Mouse (Mus musculus): Measurements from ENCODE around the gene Map9.
"Not testable (repeated sequence)": the region's sequence is repeated elsewhere in the genome, so short reads cannot be mapped to it uniquely, and the experiment has no call there.

Map9 gene

DNA sequence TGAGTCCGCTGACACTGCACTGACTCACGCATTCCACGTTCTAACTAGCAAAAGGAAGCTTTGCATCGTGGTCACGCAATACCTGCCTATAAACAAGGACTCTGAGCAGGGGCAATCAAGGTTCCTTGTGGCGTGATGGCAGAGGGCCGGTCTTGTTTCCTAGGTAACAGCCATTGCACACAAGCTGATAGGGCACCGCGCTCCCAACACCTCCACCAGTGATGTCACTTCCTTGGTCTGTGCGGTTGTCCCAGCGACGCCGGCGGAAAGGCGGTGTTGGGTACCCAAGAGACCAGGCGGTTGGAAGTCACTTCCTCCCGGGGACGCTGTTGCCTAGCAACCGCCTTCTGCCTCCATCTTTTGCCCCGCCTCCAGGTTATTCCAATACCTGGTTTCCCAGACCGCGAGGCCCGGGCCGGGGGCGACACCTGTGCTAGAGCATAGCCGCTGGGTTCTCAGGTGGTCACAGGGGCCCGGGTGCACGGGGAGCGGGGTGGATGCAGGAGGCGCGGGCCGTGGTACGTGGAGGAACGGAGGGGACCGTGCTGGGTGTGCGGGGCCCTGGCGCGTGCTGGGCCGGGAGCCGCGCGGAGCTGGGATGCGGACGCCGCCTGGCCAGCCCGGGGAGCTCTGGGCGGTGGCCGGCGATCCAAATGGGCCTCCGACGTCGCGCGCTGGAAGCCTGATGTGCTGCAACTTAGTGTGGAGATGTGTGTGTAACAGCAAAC is at the start of gene Map9:
TSS of gene Map9 (plus strand) at position 248 of the 728 bp plus-strand sequence.
- DNase-seq = peak; percentile 98

DNA sequence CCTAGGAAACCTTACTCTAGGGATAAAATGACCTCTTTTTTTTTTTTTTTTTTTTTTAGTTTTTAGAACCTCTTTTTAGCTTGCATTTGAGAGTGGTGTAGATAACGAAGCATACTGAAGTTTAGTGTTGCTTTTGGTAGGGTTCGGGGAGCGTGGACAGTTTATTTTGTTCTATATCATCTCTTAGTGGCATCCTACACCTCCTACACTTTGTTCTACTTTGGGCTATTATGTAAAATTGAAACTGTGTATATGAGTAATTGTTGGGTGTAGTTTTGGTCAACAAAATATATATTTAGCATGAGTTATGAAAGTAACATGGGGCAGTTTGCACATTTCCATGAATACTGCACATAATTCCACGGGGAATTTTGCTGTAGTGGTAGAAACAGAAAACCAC is 42.1 kb upstream of the Map9 start:
- DNase-seq = no peak

DNA sequence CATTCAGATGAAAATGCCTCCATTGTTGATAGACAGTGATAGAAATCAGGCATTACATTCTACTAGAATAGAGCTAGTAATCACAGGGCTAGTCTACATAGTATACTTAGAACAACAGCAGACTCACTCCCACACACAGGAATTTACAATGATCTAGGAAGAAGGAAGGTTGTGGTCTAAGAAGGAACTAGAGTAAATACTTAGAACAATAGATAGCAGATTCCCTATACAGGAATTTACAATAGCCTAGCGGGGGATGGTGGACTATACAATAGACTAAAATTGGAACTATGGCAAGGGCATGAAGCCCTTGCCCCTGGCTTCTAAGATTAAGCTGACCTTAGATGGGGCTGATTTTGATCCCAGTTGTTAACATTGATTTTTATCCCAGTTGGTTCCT is 31.1 kb upstream of the Map9 start:
- DNase-seq = not testable (repeated sequence)

DNA sequence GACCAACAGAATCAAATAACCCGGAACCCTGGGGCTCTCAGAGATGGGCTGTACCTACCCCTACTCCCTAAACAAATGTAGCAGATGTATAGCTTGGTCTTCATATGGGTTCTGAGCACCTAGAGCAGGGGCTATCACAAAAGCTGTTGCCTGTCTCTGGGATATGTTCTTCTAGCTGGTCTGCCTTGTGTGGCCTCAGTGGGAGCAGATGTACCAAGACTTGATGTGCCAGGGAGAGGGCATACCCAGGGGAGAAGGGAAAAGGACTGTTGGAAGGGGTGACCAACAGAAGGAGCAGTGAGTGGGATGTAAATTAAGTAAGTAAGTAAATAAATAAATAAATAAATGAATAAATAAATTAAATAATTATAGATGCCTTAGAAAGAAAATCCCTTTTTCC is 25.8 kb upstream of the Map9 start:
- DNase-seq = no peak

DNA sequence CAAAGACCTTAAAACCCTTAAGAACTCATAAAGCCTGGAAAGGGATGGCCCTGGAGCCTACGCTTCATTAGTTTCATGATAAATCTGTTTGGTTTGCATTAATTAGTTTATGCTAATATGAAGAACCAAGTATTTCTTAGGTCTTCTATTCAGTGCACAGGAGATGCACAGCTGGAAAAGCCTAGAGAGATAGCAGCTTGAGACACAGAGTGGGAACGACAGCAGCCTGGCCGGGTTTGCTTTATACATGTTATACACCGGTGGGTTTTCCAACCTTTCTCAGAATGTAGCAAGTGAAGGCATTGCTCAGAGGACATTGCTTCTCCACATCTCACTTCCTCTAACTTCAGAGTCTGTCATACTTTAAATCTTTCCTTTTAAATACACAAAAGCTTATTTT is 25.3 kb upstream of the Map9 start:
- no peak for DNase-seq

DNA sequence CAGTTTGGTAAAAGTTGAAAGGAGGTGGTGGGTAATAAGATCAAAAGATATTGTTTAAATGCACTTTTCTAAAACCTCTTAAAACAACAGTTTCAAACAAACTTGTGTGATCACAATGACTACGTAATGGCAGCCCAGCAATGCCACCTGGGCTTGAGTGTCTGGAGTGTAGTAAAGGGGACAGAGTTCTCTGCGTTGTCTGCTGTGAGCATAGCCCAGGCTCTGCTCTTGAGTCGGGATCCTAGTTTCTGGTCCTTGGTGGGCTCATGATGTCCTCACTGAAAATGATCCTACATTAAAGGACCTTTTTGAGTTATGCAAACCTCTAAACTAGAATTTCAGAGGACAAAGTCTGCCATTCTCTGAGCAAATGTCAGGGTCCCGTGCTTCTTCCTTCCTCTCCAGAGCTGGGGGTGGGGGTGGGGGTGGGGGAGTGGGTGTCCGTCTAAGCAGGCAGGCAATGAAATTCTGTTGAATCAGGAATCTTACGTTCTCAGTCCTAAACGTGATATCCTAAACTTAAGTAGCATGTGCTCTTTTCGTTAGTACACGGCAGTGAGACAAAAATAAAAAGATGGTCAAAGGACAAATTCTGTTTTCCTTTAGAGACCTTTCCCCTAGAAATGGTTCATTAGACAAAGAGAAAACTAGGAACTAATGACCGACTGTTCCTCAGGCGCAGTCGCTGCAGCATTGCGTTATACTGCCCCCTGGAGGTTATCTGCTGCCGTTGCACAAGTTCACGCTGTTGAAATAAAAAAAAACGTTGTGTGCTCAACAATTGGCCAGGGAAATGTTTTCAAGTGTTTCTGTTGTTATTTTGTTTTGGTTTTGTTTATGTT is 24.5 kb upstream of the Map9 start:
- peak; percentile 23 to 39 for DNase-seq

DNA sequence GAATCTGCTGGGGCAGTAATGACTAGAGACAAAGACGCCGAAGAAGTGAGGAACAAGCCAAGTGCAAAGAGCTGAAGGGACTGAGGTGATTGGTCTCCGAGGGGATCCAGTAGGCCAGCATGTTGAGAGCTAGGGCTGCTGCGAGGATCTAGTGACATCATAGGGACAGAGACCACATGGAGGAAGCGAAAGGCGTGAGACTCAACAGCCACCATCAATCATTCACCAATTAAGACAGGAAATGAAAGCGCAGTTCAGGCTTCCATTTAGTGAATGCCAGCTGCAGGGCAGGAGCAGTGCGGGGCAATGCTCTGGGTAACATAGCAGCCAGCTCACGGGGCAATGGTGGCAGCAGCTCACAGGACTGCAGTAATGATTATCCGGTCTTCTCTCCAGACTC is 17.7 kb upstream of the Map9 start:
- no peak for DNase-seq

DNA sequence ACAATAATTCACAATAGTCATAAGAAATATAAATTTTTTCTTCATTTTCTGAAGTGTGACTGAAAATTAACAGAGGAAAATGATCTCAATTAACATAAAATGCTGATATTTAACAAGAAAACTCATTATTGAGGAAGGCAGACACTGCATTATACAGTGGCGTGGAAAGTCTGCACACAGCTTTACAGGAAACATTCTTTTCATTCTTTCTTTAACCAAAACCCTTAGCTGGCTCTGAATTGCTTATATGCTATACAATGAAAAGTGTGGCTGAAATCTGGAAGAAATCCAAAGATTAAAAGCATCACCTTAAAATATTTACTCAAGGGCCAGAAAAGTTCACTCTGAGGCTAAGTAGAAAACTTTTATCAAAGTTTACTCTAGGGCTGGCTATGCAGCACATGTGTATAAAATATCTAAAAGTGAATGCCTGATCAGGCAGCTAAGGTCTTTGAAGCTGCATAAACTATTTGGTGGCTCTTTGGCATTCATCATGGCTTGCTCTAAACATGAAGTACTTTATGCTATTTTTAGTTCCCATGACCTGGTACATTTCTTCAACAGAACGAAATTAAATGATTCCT is 9.5 kb upstream of the Map9 start:
- DNase-seq = no peak

DNA sequence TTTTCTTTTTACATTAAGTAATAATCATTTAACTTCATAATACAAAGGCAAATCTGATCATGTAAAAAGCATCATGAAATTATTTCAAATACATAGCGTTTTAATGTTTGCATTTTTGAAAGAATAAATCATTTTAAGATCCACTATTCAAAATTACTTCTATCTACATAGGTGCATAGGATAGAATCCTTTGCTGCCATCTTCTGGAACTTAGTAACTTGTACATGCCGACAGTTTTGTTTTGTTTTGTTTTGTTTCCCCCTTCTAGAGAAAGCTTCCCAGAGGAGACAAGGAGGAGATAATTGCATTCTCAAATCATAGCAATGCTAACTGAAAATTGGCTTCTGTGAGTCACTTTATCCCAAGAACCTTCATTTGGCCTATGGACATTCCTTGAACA is 7.5 kb upstream of the Map9 start:
- DNase-seq = no peak

DNA sequence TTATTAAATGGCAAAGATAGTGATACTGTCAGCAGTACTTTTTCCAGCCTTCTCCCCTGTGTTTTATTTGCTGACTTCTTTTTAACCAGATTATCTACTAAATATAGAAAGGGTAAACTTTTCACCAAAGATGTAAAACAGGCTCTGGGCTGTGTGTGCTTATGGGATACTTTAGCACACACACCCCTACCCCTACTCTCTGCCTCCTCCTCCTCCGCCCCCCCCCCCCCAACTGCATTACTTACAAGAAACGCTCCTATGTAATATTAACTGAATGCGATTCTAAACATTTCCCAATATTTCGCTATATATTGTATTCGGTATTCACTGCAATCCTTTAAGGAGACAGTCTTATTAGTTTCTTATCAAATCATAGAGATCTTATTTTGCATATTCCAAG is 504 bp upstream of the Map9 start:
- DNase-seq = no peak

DNA sequence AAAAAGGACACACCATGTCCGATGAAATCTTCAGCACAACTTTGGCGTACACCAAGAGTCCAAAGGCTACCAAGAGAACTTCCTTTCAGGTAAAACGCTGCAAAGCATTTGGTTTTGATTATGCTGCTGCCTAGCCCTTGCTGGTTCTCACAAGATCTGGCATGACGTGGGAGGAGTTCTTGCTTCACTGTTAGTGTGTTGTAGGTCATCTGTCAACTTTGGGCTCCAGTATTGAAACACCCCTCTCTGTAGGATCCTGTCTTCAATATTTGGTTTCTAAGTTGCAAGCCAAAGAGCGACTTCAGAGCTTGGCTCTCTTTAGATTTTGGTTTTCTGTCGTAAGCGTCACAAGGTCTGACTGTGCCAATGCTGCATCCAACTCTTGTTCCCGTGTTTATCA is 1.2 kb downstream of the Map9 start:
- DNase-seq = no peak

DNA sequence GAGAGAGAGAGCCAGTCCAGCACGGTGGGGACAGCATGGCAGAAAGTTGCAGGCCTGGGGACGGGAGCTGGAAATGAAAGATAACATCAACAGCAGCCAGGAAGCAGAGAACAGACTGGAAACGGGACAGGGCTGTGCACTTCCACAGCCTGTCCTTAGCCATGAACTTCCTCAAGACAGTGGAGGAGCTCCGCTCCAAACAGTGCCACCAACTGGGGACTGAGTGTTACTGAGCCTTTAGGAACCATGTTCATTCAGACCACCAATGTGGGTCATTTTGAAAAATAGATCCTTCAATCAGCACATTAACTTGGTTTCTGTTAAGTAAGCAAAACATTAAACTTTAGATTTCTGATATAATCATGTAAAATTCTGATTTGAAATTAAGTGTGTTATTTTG is 4.6 kb downstream of the Map9 start:
- no peak for DNase-seq

DNA sequence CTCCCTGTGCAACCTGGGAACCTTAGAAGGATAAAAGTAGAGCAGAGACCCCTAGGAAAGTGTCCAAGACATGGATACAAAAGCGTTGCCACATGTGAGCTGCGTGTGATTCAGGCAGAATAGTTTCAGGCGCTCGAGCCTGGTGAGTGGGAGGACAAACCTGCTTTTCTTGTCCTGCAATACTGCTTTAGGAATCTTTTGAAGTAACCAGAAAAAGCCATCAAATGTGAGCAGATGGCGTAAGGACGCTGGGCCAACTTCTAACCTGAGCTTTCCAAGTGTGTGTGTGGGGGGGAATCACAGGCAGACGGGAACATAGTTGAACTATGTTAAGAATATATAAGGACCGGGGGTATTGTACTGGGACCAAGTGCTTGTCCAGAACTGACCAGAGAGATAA is 6.7 kb downstream of the Map9 start:
- peak; percentile 37 to 55 for DNase-seq

DNA sequence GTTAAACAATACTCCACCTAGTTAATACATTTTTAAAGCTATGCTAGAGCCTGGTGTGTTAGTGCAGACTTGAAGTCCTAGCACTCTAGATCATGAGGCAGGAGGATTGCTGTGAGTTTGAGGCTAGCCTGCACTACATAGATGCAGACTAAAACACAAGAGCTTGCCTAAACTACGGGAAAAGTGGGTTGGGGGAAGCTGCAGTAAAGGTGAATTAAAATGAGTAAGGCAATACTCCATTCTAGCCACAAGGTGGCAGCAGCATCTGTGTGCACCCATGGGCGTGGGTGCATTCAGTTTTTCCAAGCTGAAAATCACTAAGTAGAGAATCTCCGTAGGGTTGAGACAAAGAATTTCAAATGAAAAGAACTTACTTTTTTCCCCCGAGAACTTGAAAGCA is 7.1 kb downstream of the Map9 start:
- no peak for DNase-seq

DNA sequence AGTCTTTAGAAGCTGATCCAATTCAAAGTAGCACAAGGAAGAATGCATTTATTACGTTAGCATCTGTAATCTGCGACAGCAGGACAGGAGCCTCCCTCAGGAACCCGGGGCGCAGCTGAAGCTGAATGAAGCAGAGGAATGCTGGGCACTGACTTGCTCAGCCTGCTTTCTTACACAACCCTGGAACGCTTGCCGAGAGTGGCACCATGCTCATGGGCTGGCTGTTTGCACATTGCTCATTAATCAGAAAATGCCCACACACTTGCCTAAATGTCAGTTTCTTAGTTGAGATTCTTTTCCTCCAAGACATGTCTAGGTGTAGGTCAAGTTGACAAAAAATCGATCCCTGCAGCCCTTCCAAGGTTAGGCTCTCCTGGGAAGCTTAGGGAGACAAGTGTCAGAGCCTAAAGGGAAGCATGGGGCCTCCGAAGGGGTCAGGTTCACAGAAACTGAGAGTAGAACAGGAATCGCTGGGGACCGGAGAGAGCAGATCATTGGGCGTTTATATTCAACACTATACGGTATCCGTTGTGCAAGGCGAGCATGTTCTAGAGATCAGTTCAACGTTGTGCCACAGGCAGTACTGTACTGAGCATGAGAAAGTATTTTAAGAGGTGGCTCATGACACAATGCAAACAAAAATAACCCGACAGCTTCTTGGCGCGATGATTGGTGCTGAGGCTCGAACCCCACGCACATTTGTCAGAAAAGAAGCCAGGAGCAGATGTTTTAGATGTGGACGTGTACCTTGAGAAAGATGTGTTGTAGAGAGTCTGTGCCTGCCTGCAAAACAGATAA is 11.4 kb downstream of the Map9 start:
- peak; percentile 39 to 58 for DNase-seq

DNA sequence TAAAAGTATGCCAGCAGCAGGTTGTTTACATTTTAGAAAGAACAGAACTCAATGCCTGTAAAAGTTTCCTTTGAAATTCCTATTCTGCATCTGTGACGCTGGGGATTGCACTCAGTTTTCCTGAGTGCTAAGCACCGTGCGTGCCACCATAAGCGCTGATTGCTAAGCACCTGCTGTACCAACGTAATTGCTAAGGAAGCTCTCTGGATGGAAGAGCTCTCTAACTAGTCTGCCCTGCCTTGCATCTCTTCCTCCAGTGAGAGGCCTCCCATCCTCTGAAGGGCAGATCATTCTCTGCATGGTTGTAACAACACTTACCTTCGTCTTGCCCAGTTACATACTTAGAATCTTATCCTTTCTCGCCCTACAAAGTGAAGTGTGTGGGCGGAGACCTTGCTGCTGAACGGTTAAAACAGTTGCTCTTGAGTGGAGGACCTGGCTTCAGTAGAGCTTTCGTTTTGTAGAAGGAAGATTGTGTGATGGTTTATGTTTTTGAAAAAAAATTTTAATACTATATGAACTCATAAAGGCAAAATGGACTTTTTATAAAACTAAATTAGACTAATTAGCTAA is 12.7 kb downstream of the Map9 start:
- peak; percentile 42 to 64 for DNase-seq

DNA sequence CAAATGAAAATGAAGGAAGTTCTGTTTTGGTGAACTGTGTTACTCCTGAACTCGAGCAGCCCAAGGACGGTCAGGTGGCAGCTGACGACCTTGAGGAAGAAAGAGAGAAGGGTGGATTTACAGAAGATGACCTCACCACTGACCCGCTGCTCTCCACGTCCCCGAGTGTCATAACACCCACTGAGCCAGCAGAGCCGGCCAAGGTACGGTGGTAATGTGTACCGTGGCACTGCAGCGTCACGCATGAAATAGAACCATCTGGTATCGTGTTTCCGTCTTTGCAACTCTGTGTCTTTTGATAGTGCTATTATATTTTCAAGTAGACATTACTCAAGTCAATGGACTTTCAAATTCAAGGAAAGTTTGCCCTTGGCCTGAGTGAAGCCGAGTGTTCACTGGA is 19.1 kb downstream of the Map9 start:
- DNase-seq = no peak

DNA sequence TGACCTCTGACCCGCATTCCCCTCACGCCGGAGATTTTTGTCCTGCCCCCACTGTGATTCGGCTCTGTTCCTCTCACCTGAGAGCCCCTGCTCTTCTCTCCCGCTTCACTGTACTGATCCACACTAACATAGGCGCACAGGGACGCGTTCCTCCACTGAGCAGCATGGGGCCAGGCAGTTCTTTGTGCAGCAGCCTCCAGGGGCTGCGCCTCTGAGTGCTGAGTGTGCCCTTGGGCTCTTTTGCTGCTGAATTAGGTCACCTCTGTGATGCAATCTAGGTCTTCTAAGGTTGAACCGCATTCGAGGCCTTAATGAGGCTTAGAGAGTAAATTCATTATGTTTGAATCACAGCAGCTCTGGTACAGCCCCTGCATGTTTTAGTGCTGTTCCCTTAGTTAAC is 24.5 kb downstream of the Map9 start:
- no peak for DNase-seq

DNA sequence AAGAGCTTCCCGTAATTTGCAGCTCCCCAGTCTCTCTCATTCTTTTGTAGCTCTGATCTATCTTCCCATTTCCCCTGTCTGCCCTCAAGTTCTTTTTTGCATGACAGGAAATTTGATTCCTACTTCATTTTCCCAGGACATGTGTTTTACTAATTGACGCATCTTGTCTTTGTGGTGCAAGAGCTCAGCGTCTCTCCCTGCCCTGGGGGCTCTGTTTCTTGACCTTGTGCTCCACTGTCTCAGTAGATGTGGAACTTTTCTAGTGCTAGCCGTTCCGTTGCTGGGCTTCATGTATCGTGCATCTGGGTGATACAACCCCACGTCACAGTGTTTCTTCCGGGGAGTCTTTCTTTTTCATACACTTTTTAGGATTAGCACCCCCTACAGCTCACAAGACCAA is 27.2 kb downstream of the Map9 start:
- no peak for DNase-seq

DNA sequence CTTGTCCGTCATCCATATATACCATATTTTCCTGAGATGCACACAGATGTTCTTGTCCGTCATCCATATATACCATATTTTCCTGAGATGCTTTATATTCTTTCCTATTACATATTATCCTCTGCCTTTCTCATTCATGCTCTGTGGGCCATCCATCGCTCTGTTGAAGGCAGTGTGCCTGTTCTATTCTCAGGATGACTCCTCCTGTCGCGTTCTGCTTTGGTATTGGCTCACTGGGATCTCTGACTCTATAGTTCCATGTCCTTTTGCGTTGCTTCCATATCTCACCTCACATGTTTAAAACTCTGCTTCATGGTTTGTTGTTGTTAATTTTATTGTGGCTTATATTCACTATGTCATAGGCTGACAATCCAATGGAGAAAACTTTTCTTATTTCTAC is 48.0 kb downstream of the Map9 start:
- DNase-seq = no peak

DNA sequence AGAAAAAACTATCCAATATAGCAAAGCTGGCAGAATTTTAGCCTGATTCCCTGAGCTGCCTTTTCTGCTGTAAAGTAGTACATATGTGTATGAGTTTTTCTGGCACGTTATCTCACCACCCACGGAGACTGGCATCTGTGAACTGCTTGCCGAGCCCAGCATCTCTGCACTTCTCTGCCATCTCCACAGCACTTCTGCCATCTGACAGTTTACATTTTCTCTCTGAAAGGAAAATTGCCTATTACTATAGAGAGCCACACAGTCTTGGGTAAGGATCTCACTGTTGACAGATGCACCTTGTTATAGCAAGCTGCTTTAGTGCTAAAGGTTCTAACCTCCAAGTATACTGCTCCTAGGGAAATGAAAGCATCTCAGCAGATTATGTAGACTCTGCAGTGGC is 48.5 kb downstream of the Map9 start:
- DNase-seq = no peak

DNA sequence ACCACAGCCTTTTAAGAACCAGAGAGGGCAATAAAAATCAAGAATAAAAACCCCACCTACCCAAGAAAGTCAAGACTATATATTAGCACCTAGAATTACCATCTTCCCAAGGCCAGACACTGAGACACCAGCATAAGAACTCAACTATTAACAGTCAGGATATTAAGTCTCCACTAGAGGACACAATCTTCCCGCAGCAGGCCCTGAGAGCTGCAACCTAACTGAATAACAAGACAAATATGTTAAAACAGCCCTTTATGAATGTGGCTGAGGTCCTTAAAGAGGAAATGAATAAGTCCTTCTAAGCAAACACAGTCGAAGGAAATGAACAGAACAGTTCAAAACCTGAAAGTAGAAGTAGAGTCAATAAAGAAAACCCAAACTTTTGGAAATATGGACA is 49.6 kb downstream of the Map9 start:
- no peak for DNase-seq

DNA sequence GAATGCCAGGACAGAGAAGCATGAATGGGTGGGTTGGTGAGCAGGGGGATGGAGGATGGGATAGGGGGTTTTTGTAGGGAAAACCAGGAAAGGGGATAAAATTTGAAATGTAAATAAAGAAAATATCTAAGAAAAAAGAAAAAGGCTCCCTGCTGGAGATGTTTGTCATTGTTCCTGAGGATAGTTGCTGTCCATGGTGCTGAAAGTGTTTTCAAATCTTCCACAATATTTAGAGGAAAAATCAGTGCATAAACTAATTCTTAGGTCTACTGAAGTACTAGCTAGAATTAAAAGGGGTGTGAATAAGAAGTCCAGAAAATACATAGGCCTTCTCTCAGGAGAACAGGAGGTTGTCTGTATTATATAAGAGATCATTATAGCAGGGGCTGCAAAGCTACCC is 54.6 kb downstream of the Map9 start:
- DNase-seq = no peak

Measured in lung, adult 18-20 months (tissue).